Mouse (Mus musculus): Measurements from ENCODE around the gene Cdc45. TPM values are rescaled to one million over a fixed set of nuclear protein-coding genes. Genes with fewer than 3 reads are reported as not detected.

The Cdc45 gene
- 43.8 and 49.9 TPM in 2 replicates for polyA plus RNA-seq (2015; fragmentation: Nextera tagmentation; extraction: Ambion mirVana)

GRCm38 (mm10) chr16:18811468-18812384 is at the start of gene Cdc45, which contains the start of gene Ufd1:
Cdc45 (minus strand) TSS chr16:18811987.
Ufd1 (plus strand) TSS chr16:18811779.

GRCm38 (mm10) chr16:18836468-18837208 is 24.9 kb upstream of the Cdc45 start, which contains the start of the genes 2510002D24Rik and Gm28539:
2510002D24Rik (plus strand) TSS chr16:18836578.
Gm28539 (plus strand) TSS chr16:18836584.

GRCm38 (mm10) chr16:18776556-18777100 is 35.2 kb downstream of the Cdc45 start, which contains the start of gene Cldn5:
Cldn5 (plus strand) TSS chr16:18776847.

Other genes starting within 250 kb of the Cdc45 start
- 0.17 and 0.28 TPM in 2 replicates for gene Tbx1, start 221.3 kb downstream of the Cdc45 start, polyA plus RNA-seq (2015; fragmentation: Nextera tagmentation; extraction: Ambion mirVana)
- 28.5 and 30.4 TPM in 2 replicates for gene Gp1bb, start 189.6 kb downstream of the Cdc45 start, polyA plus RNA-seq (2015; fragmentation: Nextera tagmentation; extraction: Ambion mirVana)
- gene Gm49601, start 185.6 kb downstream of the Cdc45 start, polyA plus RNA-seq (2015; fragmentation: Nextera tagmentation; extraction: Ambion mirVana): 0.76 and 0.92 TPM in 2 replicates
- 4.3 and 6.2 TPM in 2 replicates for gene Sept5, start 182.0 kb downstream of the Cdc45 start, polyA plus RNA-seq (2015; fragmentation: Nextera tagmentation; extraction: Ambion mirVana)
- 52.9 and 74.4 TPM in 2 replicates for gene Cldn5, start 35.1 kb downstream of the Cdc45 start, polyA plus RNA-seq (2015; fragmentation: Nextera tagmentation; extraction: Ambion mirVana)
- gene Ufd1, start 208 bp downstream of the Cdc45 start, polyA plus RNA-seq (2015; fragmentation: Nextera tagmentation; extraction: Ambion mirVana): 58.5 and 62.9 TPM in 2 replicates
- 25.0 and 31.2 TPM in 2 replicates for gene 2510002D24Rik, start 24.6 kb upstream of the Cdc45 start, polyA plus RNA-seq (2015; fragmentation: Nextera tagmentation; extraction: Ambion mirVana)
- not detected in 2 replicates for gene Gm28539, start 24.6 kb upstream of the Cdc45 start, polyA plus RNA-seq (2015; fragmentation: Nextera tagmentation; extraction: Ambion mirVana)
- gene Mrpl40, start 64.9 kb upstream of the Cdc45 start, polyA plus RNA-seq (2015; fragmentation: Nextera tagmentation; extraction: Ambion mirVana): 61.2 and 65.9 TPM in 2 replicates
- gene Hira, start 65.0 kb upstream of the Cdc45 start, polyA plus RNA-seq (2015; fragmentation: Nextera tagmentation; extraction: Ambion mirVana): 10.1 and 10.8 TPM in 2 replicates

All from spleen, postnatal 0 days (tissue).